In the genomic region with DNA sequence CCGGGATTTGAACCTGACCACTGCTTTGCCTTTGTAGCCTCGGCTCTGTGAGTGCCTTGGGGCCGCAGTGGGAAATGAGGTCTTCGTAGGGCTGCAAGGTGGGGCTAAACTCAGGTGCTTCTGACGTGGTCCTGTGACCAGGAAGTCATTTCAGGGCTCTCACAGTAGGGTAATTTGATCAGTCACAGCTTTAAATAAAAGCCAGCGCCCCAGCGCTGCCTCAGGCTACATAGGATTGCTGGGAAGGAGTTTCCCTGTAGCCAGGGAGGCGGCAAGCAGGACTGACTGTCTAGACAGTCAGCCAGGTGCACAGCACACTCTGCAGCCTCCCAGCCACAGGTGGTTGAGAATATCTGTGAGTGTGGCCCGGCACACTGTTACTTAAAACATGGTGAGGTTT, we compare ENCODE assay signal across 32 mouse cellular contexts. TPM values are rescaled to one million over a fixed set of nuclear protein-coding genes. Genes with fewer than 3 reads are reported as not detected.
DNase-seq lines count a peak whose midpoint lies in the region; ATAC-seq lines count a peak whose summit lies in the region.
"Had no signal": no experiment of that assay in that cellular context is flagged by ENCODE, and none has a peak within 500 bp of the region (broad histone marks: within the 10 kb centered on the region; RNA-seq: fewer than 3 reads in every experiment).

No protein-coding gene starts in this region.

- H3K9me3 ChIP-seq in intestine, embryonic 16.5 days (ENCODE audit: control insufficient read depth, low read length): no peaks in the 10 kb centered on the region
- H3K9me3 ChIP-seq in intestine, embryonic 15.5 days: no peaks in the 10 kb centered on the region
- H3K9me3 ChIP-seq: forebrain, embryonic 15.5 days; heart, embryonic 10.5 days; hindbrain, embryonic 13.5 days; limb, embryonic 12.5 days; liver, embryonic 15.5 days; lung, embryonic 15.5 days; megakaryocyte, embryonic 14.5 days; midbrain, embryonic 12.5 days; neural tube, embryonic 12.5 days; stomach, embryonic 15.5 days had no signal

- peak; percentile 89 for DNase-seq in ZHBTc4 (ENCODE audit: low read depth, low spot score)
- DNase-seq in forelimb bud, embryonic 11.5 days (ENCODE audit: low read depth, low spot score): peak; percentile 77
- DNase-seq in testis, postnatal 14 days (ENCODE audit: low spot score): no peak
- no peak for DNase-seq in right cerebral cortex, postnatal 4 days
- no peak for DNase-seq in ovary, postnatal 14 days (ENCODE audit: low spot score)
- DNase-seq: adrenal gland, postnatal 25 days; cerebellum, adult 11-12 months; cerebellum, adult 9-11 months; embryo, embryonic 11 days; heart, postnatal 4 days; kidney, adult 2 months; kidney, postnatal 36 days; layer of hippocampus, postnatal 36 days; lung, postnatal 36 days; thymus, adult 18-20 months; thymus, postnatal 25 days had no signal

- no peaks in the 10 kb centered on the region for H3K36me3 ChIP-seq in intestine, embryonic 16.5 days (ENCODE audit: control insufficient read depth, insufficient read depth, low read length)
- no peaks in the 10 kb centered on the region for H3K36me3 ChIP-seq in intestine, embryonic 15.5 days
- H3K36me3 ChIP-seq: forebrain, embryonic 15.5 days; heart, embryonic 10.5 days; hindbrain, embryonic 13.5 days; liver, embryonic 15.5 days; lung, embryonic 15.5 days; midbrain, embryonic 12.5 days; neural tube, embryonic 12.5 days; stomach, embryonic 15.5 days had no signal

- 0 out of 2 replicates have a peak, but pooled peaks have one; percentile 24 for ATAC-seq in intestine, embryonic 16.5 days
- no peak for ATAC-seq in intestine, embryonic 15.5 days
- ATAC-seq: CD4-positive, CD25-positive, alpha-beta regulatory T cell, adult 4 months; forebrain, embryonic 15.5 days had no signal

- peaks cover 5% of the 10 kb centered on the region for H3K4me1 ChIP-seq in intestine, embryonic 16.5 days (ENCODE audit: control insufficient read depth, insufficient read depth, low read length)
- H3K4me1 ChIP-seq in intestine, embryonic 15.5 days (replicated peaks): peaks cover 13% of the 10 kb centered on the region

- WGBS in intestine, embryonic 16.5 days: 69% methylated on average over 9 of the region's 9 CpGs
- 71% methylated on average over 9 of the region's 9 CpGs for WGBS in intestine, embryonic 15.5 days

- H3K27me3 ChIP-seq in intestine, embryonic 16.5 days (replicated peaks; ENCODE audit: control insufficient read depth, insufficient read depth, low read length): no peaks in the 10 kb centered on the region
- H3K27me3 ChIP-seq in intestine, embryonic 15.5 days (replicated peaks): no peaks in the 10 kb centered on the region
- H3K27me3 ChIP-seq: forebrain, embryonic 15.5 days; limb, embryonic 12.5 days; liver, embryonic 15.5 days; lung, embryonic 15.5 days; megakaryocyte, embryonic 14.5 days; midbrain, embryonic 12.5 days; neural tube, embryonic 12.5 days; stomach, embryonic 15.5 days had no signal

- H3K4me2 ChIP-seq in intestine, embryonic 16.5 days (ENCODE audit: low read depth, low read length): no peak overlapping the region
- no peak overlapping the region for H3K4me2 ChIP-seq in intestine, embryonic 15.5 days (replicated peaks)
- H3K4me2 ChIP-seq: forebrain, embryonic 15.5 days; hindbrain, embryonic 13.5 days; limb, embryonic 12.5 days; liver, embryonic 15.5 days; lung, embryonic 15.5 days; midbrain, embryonic 12.5 days; neural tube, embryonic 12.5 days; stomach, embryonic 15.5 days had no signal

- no peak overlapping the region for H3K4me3 ChIP-seq in intestine, embryonic 16.5 days (ENCODE audit: low read length)
- H3K4me3 ChIP-seq in intestine, embryonic 15.5 days (replicated peaks): no peak overlapping the region
- H3K4me3 ChIP-seq: forebrain, embryonic 15.5 days; heart, embryonic 10.5 days; hindbrain, embryonic 13.5 days; layer of hippocampus, adult 2 months; limb, embryonic 12.5 days; liver, embryonic 15.5 days; lung, embryonic 15.5 days; megakaryocyte, embryonic 14.5 days; midbrain, embryonic 12.5 days; myocyte; neural tube, embryonic 12.5 days; stomach, embryonic 15.5 days had no signal

- H3K27ac ChIP-seq in intestine, embryonic 16.5 days (ENCODE audit: low read length): no peak overlapping the region
- no peak overlapping the region for H3K27ac ChIP-seq in intestine, embryonic 15.5 days
- H3K27ac ChIP-seq: forebrain, embryonic 15.5 days; heart, embryonic 10.5 days; hindbrain, embryonic 13.5 days; layer of hippocampus, adult 2 months; limb, embryonic 12.5 days; liver, embryonic 15.5 days; lung, embryonic 15.5 days; midbrain, embryonic 12.5 days; neural tube, embryonic 12.5 days; stomach, embryonic 15.5 days had no signal

- H3K9ac ChIP-seq in intestine, embryonic 16.5 days (ENCODE audit: low read depth, low read length): no peak overlapping the region
- no peak overlapping the region for H3K9ac ChIP-seq in intestine, embryonic 15.5 days
- H3K9ac ChIP-seq: forebrain, embryonic 15.5 days; hindbrain, embryonic 13.5 days; limb, embryonic 12.5 days; liver, embryonic 15.5 days; lung, embryonic 15.5 days; midbrain, embryonic 12.5 days; neural tube, embryonic 12.5 days; stomach, embryonic 15.5 days had no signal

RNA-seq across cellular contexts. Expression of a gene that starts 22.5 kb away (rescaled TPM):
- 41.0 and 41.7 TPM in 2 replicates for polyA plus RNA-seq in intestine, embryonic 16.5 days (2015; fragmentation: Nextera tagmentation; extraction: Ambion mirVana)
- 35.5 and 37.1 TPM in 2 replicates for polyA plus RNA-seq in intestine, embryonic 15.5 days (2015; fragmentation: Nextera tagmentation; extraction: Ambion mirVana)

RNA-seq across cellular contexts. Expression of a gene that starts 29.6 kb away (rescaled TPM):
- 0.33 and 0.40 TPM in 2 replicates for polyA plus RNA-seq in intestine, embryonic 16.5 days (2015; fragmentation: Nextera tagmentation; extraction: Ambion mirVana)
- polyA plus RNA-seq in intestine, embryonic 15.5 days (2015; fragmentation: Nextera tagmentation; extraction: Ambion mirVana): 0.20 and 0.32 TPM in 2 replicates

RNA-seq across cellular contexts. Expression of a gene that starts 42.0 kb away (rescaled TPM):
- 0.61 and 0.65 TPM in 2 replicates for polyA plus RNA-seq in intestine, embryonic 16.5 days (2015; fragmentation: Nextera tagmentation; extraction: Ambion mirVana)
- polyA plus RNA-seq in intestine, embryonic 15.5 days (2015; fragmentation: Nextera tagmentation; extraction: Ambion mirVana): 0.49 and 0.72 TPM in 2 replicates
- polyA plus RNA-seq: G1E; heart, embryonic 10.5 days; liver, embryonic 15.5 days had no signal

Comparison
In these comparisons a context has a peak if more than half of its experiments do, and no peak if none do; other contexts are left out.
1. DNase-seq: peak in ZHBTc4 (single experiment) and forelimb bud, embryonic 11.5 days (single experiment); none in testis, postnatal 14 days (single experiment), right cerebral cortex, postnatal 4 days (single experiment) and ovary, postnatal 14 days (single experiment).